Mouse (Mus musculus): ENCODE results near the gene Ubl4b. TPM values are rescaled to one million over a fixed set of nuclear protein-coding genes. Genes with fewer than 3 reads are reported as not detected.

Gene Ubl4b
- polyA plus RNA-seq, 1 experiment from 2014 or later, result not detected

GRCm38 (mm10) chr3:107511416-107511815 is 43.5 kb downstream of the Ubl4b start:
- no peaks in the 10 kb centered on the region for H3K9me3 ChIP-seq

GRCm38 (mm10) chr3:107508696-107509095 is 46.2 kb downstream of the Ubl4b start:
- Histone ChIP-seq H3K9me3 (no peaks in the 10 kb centered on the region), H3K4me1 (replicated peaks) (peaks cover 22% of the 10 kb centered on the region), H3K9ac (no peak overlapping the region), H3K4me3 (no peak overlapping the region), H3K27me3 (no peaks in the 10 kb centered on the region), H3K27ac (replicated peaks) (no peak overlapping the region), H3K4me2 (no peak overlapping the region), H3K36me3 (no peaks in the 10 kb centered on the region)
- 74% methylated on average over 8 of the region's 8 CpGs for WGBS
- no peak for ATAC-seq (ENCODE audit: low FRiP score, low read depth)

More at GRCm38 (mm10) chr3:107511416-107511815, 43.5 kb downstream of the Ubl4b start:
- Histone ChIP-seq H3K9ac (no peak overlapping the region), H3K4me2 (no peak overlapping the region), H3K4me3 (no peak overlapping the region), H3K36me3 (no peaks in the 10 kb centered on the region), H3K4me1 (replicated peaks) (peaks cover 19% of the 10 kb centered on the region), H3K27ac (replicated peaks) (no peak overlapping the region), H3K27me3 (peaks cover 7% of the 10 kb centered on the region)
- no peak for ATAC-seq (ENCODE audit: low FRiP score, low read depth)
- 87% methylated on average over 3 of the region's 3 CpGs for WGBS

- Histone ChIP-seq H3K9me3 (no peaks in the 10 kb centered on the region), H3K4me1 (replicated peaks) (peaks cover 18% of the 10 kb centered on the region), H3K27me3 (no peaks in the 10 kb centered on the region), H3K27ac (replicated peaks) (no peak overlapping the region), H3K4me2 (no peak overlapping the region), H3K9ac (no peak overlapping the region), H3K4me3 (no peak overlapping the region), H3K36me3 (no peaks in the 10 kb centered on the region)
- no peak for ATAC-seq (ENCODE audit: low FRiP score, low read depth)
- 92% methylated on average over 9 of the region's 9 CpGs for WGBS
These were observed 46.9 kb downstream of the Ubl4b start for GRCm38 (mm10) chr3:107507966-107508365.

- Histone ChIP-seq H3K9me3 (no peaks in the 10 kb centered on the region), H3K27ac (replicated peaks) (no peak overlapping the region; the same call in 1 of the 2 replicates), H3K4me1 (replicated peaks) (peaks cover 32% of the 10 kb centered on the region), H3K36me3 (no peaks in the 10 kb centered on the region), H3K4me3 (no peak overlapping the region), H3K9ac (no peak overlapping the region), H3K27me3 (no peaks in the 10 kb centered on the region), H3K4me2 (no peak overlapping the region)
- ATAC-seq (ENCODE audit: low FRiP score, low read depth), result no peak
- WGBS, result 58% methylated on average over 4 of the region's 4 CpGs
These were observed 48.3 kb downstream of the Ubl4b start for GRCm38 (mm10) chr3:107506531-107506930.

GRCm38 (mm10) chr3:107505464-107506367 is 49.2 kb downstream of the Ubl4b start:
- H3K9ac ChIP-seq, result no peak overlapping the region
- no peaks in the 10 kb centered on the region for H3K9me3 ChIP-seq
- H3K4me3 ChIP-seq, result no peak overlapping the region
- no peak overlapping the region for H3K4me2 ChIP-seq
- peak overlapping the region; percentile 51 for H3K27ac ChIP-seq (replicated peaks)
- peaks cover 40% of the 10 kb centered on the region for H3K4me1 ChIP-seq (replicated peaks)
- peak; percentile 37; the same call in 1 of the 2 replicates for ATAC-seq (ENCODE audit: low FRiP score, low read depth)
- no peaks in the 10 kb centered on the region for H3K36me3 ChIP-seq
- WGBS, result 27% methylated on average over 4 of the region's 4 CpGs
- no peaks in the 10 kb centered on the region for H3K27me3 ChIP-seq

GRCm38 (mm10) chr3:107504542-107504941 is 50.3 kb downstream of the Ubl4b start:
- ATAC-seq (ENCODE audit: low FRiP score, low read depth), result no peak
- Histone ChIP-seq H3K4me1 (replicated peaks) (peaks cover 41% of the 10 kb centered on the region), H3K9me3 (no peaks in the 10 kb centered on the region), H3K4me3 (no peak overlapping the region), H3K4me2 (no peak overlapping the region), H3K9ac (no peak overlapping the region), H3K27me3 (no peaks in the 10 kb centered on the region), H3K27ac (replicated peaks) (no peak overlapping the region), H3K36me3 (no peaks in the 10 kb centered on the region)
- 55% methylated on average over 1 of the region's 1 CpGs for WGBS

- H3K4me3 ChIP-seq, result no peak overlapping the region
- no peak for ATAC-seq (ENCODE audit: low FRiP score, low read depth)
- H3K9me3 ChIP-seq, result no peaks in the 10 kb centered on the region
- peaks cover 5% of the 10 kb centered on the region; the same call in 1 of the 2 replicates for H3K36me3 ChIP-seq
- no peak overlapping the region for H3K4me2 ChIP-seq
- peaks cover 41% of the 10 kb centered on the region for H3K4me1 ChIP-seq (replicated peaks)
- WGBS, result 56% methylated on average over 2 of the region's 2 CpGs
- no peak overlapping the region for H3K27ac ChIP-seq (replicated peaks)
- H3K9ac ChIP-seq, result no peak overlapping the region
- H3K27me3 ChIP-seq, result no peaks in the 10 kb centered on the region
These were observed 51.2 kb downstream of the Ubl4b start for GRCm38 (mm10) chr3:107503716-107504115.

Other genes with a start within 250 kb of the Ubl4b start
- 6.9 and 7.5 TPM in 2 replicates for gene Rbm15, start 221.4 kb downstream of the Ubl4b start, polyA plus RNA-seq (2015; fragmentation: Nextera tagmentation; extraction: Ambion mirVana)
- gene Kcnc4, start 95.5 kb downstream of the Ubl4b start, polyA plus RNA-seq (2015; fragmentation: Nextera tagmentation; extraction: Ambion mirVana), result 10.1 and 10.4 TPM in 2 replicates
- 16.4 and 19.7 TPM in 2 replicates for gene Slc6a17, start 37.1 kb downstream of the Ubl4b start, polyA plus RNA-seq (2015; fragmentation: Nextera tagmentation; extraction: Ambion mirVana)
- 0.16 and 1.1 TPM in 2 replicates for gene Alx3, start 40.0 kb upstream of the Ubl4b start, polyA plus RNA-seq (2015; fragmentation: Nextera tagmentation; extraction: Ambion mirVana)
- not detected in 2 replicates for gene Gm10961, start 76.2 kb upstream of the Ubl4b start, polyA plus RNA-seq (2015; fragmentation: Nextera tagmentation; extraction: Ambion mirVana)
- gene Strip1, start 76.6 kb upstream of the Ubl4b start, polyA plus RNA-seq (2015; fragmentation: Nextera tagmentation; extraction: Ambion mirVana), result 141 and 157 TPM in 2 replicates
- 110 and 112 TPM in 2 replicates for gene Ahcyl1, start 141.5 kb upstream of the Ubl4b start, polyA plus RNA-seq (2015; fragmentation: Nextera tagmentation; extraction: Ambion mirVana)
- gene Csf1, start 205.4 kb upstream of the Ubl4b start, polyA plus RNA-seq (2015; fragmentation: Nextera tagmentation; extraction: Ambion mirVana), result 7.9 and 8.3 TPM in 2 replicates

Measured in hindbrain, embryonic 15.5 days (tissue).